Mouse (Mus musculus): ENCODE data around the gene Prl7a2. TPM values are rescaled to one million over a fixed set of nuclear protein-coding genes. Genes with fewer than 3 reads are reported as not detected.

Prl7a2 gene
- polyA plus RNA-seq (2015; fragmentation: Nextera tagmentation; extraction: Ambion mirVana): not detected in 2 replicates

- no peaks in the 10 kb centered on the region for H3K27me3 ChIP-seq (replicated peaks; ENCODE audit: control insufficient read depth, insufficient read depth, low read length)
- H3K36me3 ChIP-seq (ENCODE audit: control insufficient read depth, insufficient read depth, low read length): no peaks in the 10 kb centered on the region
- no peak within 1 kb of the TSS for H3K4me3 ChIP-seq (ENCODE audit: low read length)
- no peak within 1 kb of the TSS for H3K27ac ChIP-seq (ENCODE audit: low read depth, low read length)
- H3K9me3 ChIP-seq (ENCODE audit: control insufficient read depth, low read length): no peaks in the 10 kb centered on the region
- H3K4me1 ChIP-seq (ENCODE audit: control insufficient read depth, insufficient read depth, low read depth, low read length): no peaks in the 10 kb centered on the region
- ATAC-seq: no peak
- 88% methylated on average over 4 of the region's 4 CpGs for WGBS
- no peak within 1 kb of the TSS for H3K4me2 ChIP-seq (ENCODE audit: low read length)
- no peak within 1 kb of the TSS for H3K9ac ChIP-seq (ENCODE audit: low read depth, low read length)
Observed at GRCm38 (mm10) chr13:27667936-27668335, at the start of gene Prl7a2. Gene Prl7a2, minus strand, starts transcription at chr13:27668036.

GRCm38 (mm10) chr13:27716636-27717035 is 48.8 kb upstream of the Prl7a2 start, which contains the start of gene Prl7d1:
Gene Prl7d1, minus strand, starts transcription at chr13:27716736.
- ATAC-seq: no peak
- H3K36me3 ChIP-seq (ENCODE audit: control insufficient read depth, insufficient read depth, low read length): no peaks in the 10 kb centered on the region
- H3K4me3 ChIP-seq (ENCODE audit: low read length): no peak within 1 kb of the TSS
- H3K27me3 ChIP-seq (replicated peaks; ENCODE audit: control insufficient read depth, insufficient read depth, low read length): no peaks in the 10 kb centered on the region
- no peak within 1 kb of the TSS for H3K4me2 ChIP-seq (ENCODE audit: low read length)
- no peak within 1 kb of the TSS for H3K9ac ChIP-seq (ENCODE audit: low read depth, low read length)
- H3K9me3 ChIP-seq (ENCODE audit: control insufficient read depth, low read length): no peaks in the 10 kb centered on the region
- 91% methylated on average over 5 of the region's 5 CpGs for WGBS
- no peak within 1 kb of the TSS for H3K27ac ChIP-seq (ENCODE audit: low read depth, low read length)
- no peaks in the 10 kb centered on the region for H3K4me1 ChIP-seq (ENCODE audit: control insufficient read depth, insufficient read depth, low read depth, low read length)

- Histone ChIP-seq H3K4me2 (ENCODE audit: low read length) (no peak overlapping the region), H3K27me3 (replicated peaks; ENCODE audit: control insufficient read depth, insufficient read depth, low read length) (no peaks in the 10 kb centered on the region), H3K27ac (ENCODE audit: low read depth, low read length) (no peak overlapping the region), H3K4me1 (ENCODE audit: control insufficient read depth, insufficient read depth, low read depth, low read length) (no peaks in the 10 kb centered on the region), H3K4me3 (ENCODE audit: low read length) (no peak overlapping the region), H3K9me3 (ENCODE audit: control insufficient read depth, low read length) (no peaks in the 10 kb centered on the region), H3K36me3 (ENCODE audit: control insufficient read depth, insufficient read depth, low read length) (no peaks in the 10 kb centered on the region), H3K9ac (ENCODE audit: low read depth, low read length) (no peak overlapping the region)
- WGBS: 67% methylated on average over 2 of the region's 2 CpGs
- no peak for ATAC-seq
Observed at GRCm38 (mm10) chr13:27706521-27706920, 38.7 kb upstream of the Prl7a2 start.

- WGBS: 91% methylated on average over 2 of the region's 2 CpGs
- H3K9me3 ChIP-seq (ENCODE audit: control insufficient read depth, low read length): no peaks in the 10 kb centered on the region
- H3K27ac ChIP-seq (ENCODE audit: low read depth, low read length): no peak overlapping the region
Observed at GRCm38 (mm10) chr13:27660747-27661146, 7.1 kb downstream of the Prl7a2 start.

GRCm38 (mm10) chr13:27642393-27642792 is 25.4 kb downstream of the Prl7a2 start, which contains the start of gene Prl7a1:
Gene Prl7a1, minus strand, starts transcription at chr13:27642493.
- 95% methylated on average over 3 of the region's 3 CpGs for WGBS
- H3K36me3 ChIP-seq (ENCODE audit: control insufficient read depth, insufficient read depth, low read length): no peaks in the 10 kb centered on the region
- no peak for ATAC-seq

More at GRCm38 (mm10) chr13:27660747-27661146, 7.1 kb downstream of the Prl7a2 start:
- Histone ChIP-seq H3K9ac (ENCODE audit: low read depth, low read length) (no peak overlapping the region), H3K27me3 (replicated peaks; ENCODE audit: control insufficient read depth, insufficient read depth, low read length) (no peaks in the 10 kb centered on the region), H3K4me1 (ENCODE audit: control insufficient read depth, insufficient read depth, low read depth, low read length) (no peaks in the 10 kb centered on the region), H3K4me3 (ENCODE audit: low read length) (no peak overlapping the region), H3K4me2 (ENCODE audit: low read length) (no peak overlapping the region), H3K36me3 (ENCODE audit: control insufficient read depth, insufficient read depth, low read length) (no peaks in the 10 kb centered on the region)
- ATAC-seq: no peak

GRCm38 (mm10) chr13:27610482-27610881 is 57.4 kb downstream of the Prl7a2 start, which contains the start of gene Prl7b1:
Gene Prl7b1, minus strand, starts transcription at chr13:27610582.
- H3K4me2 ChIP-seq (ENCODE audit: low read length): no peak within 1 kb of the TSS
- ATAC-seq: no peak
- no peak within 1 kb of the TSS for H3K4me3 ChIP-seq (ENCODE audit: low read length)
- H3K27ac ChIP-seq (ENCODE audit: low read depth, low read length): no peak within 1 kb of the TSS
- H3K27me3 ChIP-seq (replicated peaks; ENCODE audit: control insufficient read depth, insufficient read depth, low read length): no peaks in the 10 kb centered on the region
- no peaks in the 10 kb centered on the region for H3K36me3 ChIP-seq (ENCODE audit: control insufficient read depth, insufficient read depth, low read length)
- no peaks in the 10 kb centered on the region for H3K9me3 ChIP-seq (ENCODE audit: control insufficient read depth, low read length)
- 85% methylated on average over 4 of the region's 4 CpGs for WGBS
- no peak within 1 kb of the TSS for H3K9ac ChIP-seq (ENCODE audit: low read depth, low read length)
- H3K4me1 ChIP-seq (ENCODE audit: control insufficient read depth, insufficient read depth, low read depth, low read length): no peaks in the 10 kb centered on the region

More at GRCm38 (mm10) chr13:27642393-27642792, 25.4 kb downstream of the Prl7a2 start, which contains the start of gene Prl7a1:
- Histone ChIP-seq H3K9ac (ENCODE audit: low read depth, low read length) (no peak within 1 kb of the TSS), H3K27me3 (replicated peaks; ENCODE audit: control insufficient read depth, insufficient read depth, low read length) (no peaks in the 10 kb centered on the region), H3K4me2 (ENCODE audit: low read length) (no peak within 1 kb of the TSS), H3K27ac (ENCODE audit: low read depth, low read length) (no peak within 1 kb of the TSS), H3K9me3 (ENCODE audit: control insufficient read depth, low read length) (no peaks in the 10 kb centered on the region), H3K4me3 (ENCODE audit: low read length) (no peak within 1 kb of the TSS), H3K4me1 (ENCODE audit: control insufficient read depth, insufficient read depth, low read depth, low read length) (no peaks in the 10 kb centered on the region)

Other genes starting within 250 kb of the Prl7a2 start
- not detected in 2 replicates for gene Prl8a6, start 229.3 kb downstream of the Prl7a2 start, polyA plus RNA-seq (2015; fragmentation: Nextera tagmentation; extraction: Ambion mirVana)
- gene Prl8a8, start 154.8 kb downstream of the Prl7a2 start, polyA plus RNA-seq (2015; fragmentation: Nextera tagmentation; extraction: Ambion mirVana): not detected in 2 replicates
- not detected in 2 replicates for gene Prl8a9, start 103.4 kb downstream of the Prl7a2 start, polyA plus RNA-seq (2015; fragmentation: Nextera tagmentation; extraction: Ambion mirVana)
- gene Prl8a1, start 85.9 kb downstream of the Prl7a2 start, polyA plus RNA-seq (2015; fragmentation: Nextera tagmentation; extraction: Ambion mirVana): not detected in 2 replicates
- not detected in 2 replicates for gene Prl7b1, start 57.5 kb downstream of the Prl7a2 start, polyA plus RNA-seq (2015; fragmentation: Nextera tagmentation; extraction: Ambion mirVana)
- not detected in 2 replicates for gene Prl7a1, start 25.5 kb downstream of the Prl7a2 start, polyA plus RNA-seq (2015; fragmentation: Nextera tagmentation; extraction: Ambion mirVana)
- not detected in 2 replicates for gene Prl7d1, start 48.7 kb upstream of the Prl7a2 start, polyA plus RNA-seq (2015; fragmentation: Nextera tagmentation; extraction: Ambion mirVana)
- not detected in 2 replicates for gene Prl7c1, start 112.8 kb upstream of the Prl7a2 start, polyA plus RNA-seq (2015; fragmentation: Nextera tagmentation; extraction: Ambion mirVana)
- not detected in 2 replicates for gene Prl2a1, start 133.6 kb upstream of the Prl7a2 start, polyA plus RNA-seq (2015; fragmentation: Nextera tagmentation; extraction: Ambion mirVana)
- gene Prl2c1, start 181.3 kb upstream of the Prl7a2 start, polyA plus RNA-seq (2015; fragmentation: Nextera tagmentation; extraction: Ambion mirVana): not detected in 2 replicates